ENCODE assay signal across 8 mouse cellular contexts in the genomic region with DNA sequence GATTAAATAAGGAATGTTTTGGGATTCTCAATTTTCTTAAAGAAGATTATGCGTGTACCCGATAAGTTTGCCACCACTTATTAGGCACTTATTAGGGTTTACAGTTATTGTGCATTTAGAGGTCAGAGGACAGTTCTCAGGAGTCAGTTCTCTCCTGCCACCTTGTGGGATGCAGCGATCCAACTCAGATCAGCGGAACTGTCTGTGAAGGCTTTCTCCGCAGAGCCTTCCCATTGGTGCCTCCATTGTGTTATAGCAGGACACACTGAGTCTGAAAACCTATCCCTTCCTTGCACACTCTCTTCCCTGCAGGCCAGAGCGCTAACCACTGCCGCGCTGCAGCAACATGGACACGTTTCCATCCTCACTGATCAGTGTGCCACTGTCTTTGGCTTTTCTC.
DNase-seq lines count a peak whose midpoint lies in the region.

No protein-coding gene starts in this region.

- peak; percentile 43 for DNase-seq in heart, postnatal 4 days
- DNase-seq in heart, postnatal 25 days (ENCODE audit: low spot score): no peak
- DNase-seq in urinary bladder, postnatal 14 days (ENCODE audit: low spot score): peak; percentile 13
- DNase-seq in urinary bladder, postnatal 25 days (ENCODE audit: low spot score): no peak
- peak; percentile 24 to 65 for DNase-seq in kidney, postnatal 36 days
- peak; percentile 4 for DNase-seq in yolk sac, embryonic 10.5 days (ENCODE audit: low spot score)
- no peak for DNase-seq in spleen, postnatal 36 days (ENCODE audit: low spot score in 2 of 2)
- no peak for DNase-seq in thymus, postnatal 10 days (ENCODE audit: low spot score in 2 of 2)

- intact Hi-C loops in heart, postnatal 25 days (cut with DNase I): loop anchor here (2.0 to 5.0 kb wide), 2 partner anchors 42 to 525 kb away; no protein-coding TSS in a partner anchor

Comparison
In these comparisons a context has a peak if more than half of its experiments do, and no peak if none do; other contexts are left out.
1. DNase-seq: peak in heart, postnatal 4 days (single experiment), urinary bladder, postnatal 14 days (single experiment), kidney, postnatal 36 days (2 of 2) and yolk sac, embryonic 10.5 days (single experiment); none in heart, postnatal 25 days (single experiment), urinary bladder, postnatal 25 days (single experiment), spleen, postnatal 36 days (0 of 2) and thymus, postnatal 10 days (0 of 2).